Mouse (Mus musculus) spleen, postnatal 10 days (tissue): ENCODE results near the gene Rpl36al.
A peak's percentile ranks its signal among the peaks of the same experiment; 100 is the strongest.

Experiments used
- DNase-seq, 2 experiments: peaks; one replicate each; pipeline ENCODE4 v3.0.0; 2021 to 2022; ENCODE audit warnings: low spot score in 2 of 2

Rpl36al gene

DNA sequence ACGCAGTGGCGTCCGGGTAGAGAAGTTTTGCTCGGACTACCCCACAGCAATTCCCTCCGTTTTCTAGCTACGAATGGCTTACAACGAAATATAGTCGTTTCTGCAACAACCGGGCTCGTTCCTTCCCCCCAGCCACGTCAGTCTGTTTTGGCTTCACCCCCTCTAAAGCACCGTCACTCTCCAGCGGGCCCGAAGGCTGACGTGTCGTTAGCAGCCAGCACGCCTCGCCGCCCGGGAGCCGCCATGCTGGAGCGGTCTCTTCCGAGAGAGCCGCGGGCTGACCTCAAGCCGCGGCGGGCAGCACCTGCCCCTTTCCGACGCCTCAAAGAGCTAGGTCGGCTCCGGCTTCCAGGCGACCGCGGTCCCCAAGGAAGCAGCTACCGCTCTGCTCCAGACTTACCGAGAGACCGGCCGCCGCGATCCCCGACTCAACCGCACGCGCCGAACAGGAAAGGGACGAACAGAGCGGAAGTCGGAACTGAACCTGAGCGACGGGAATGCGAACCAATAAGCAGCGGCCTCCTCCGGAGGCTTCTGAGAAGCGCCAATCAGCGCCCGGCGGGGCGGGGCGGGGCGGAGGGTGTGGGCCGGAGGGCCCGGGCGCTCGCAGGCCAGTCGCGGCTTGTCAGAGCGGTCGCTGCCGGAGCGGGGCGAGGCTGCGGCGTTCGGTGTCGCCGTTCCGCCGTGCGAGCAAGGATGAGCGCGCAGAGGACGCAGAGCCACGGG lies at the start of gene Rpl36al, which contains the start of gene Mgat2:
Gene Rpl36al (minus strand): TSS at position 501 of the 726 bp plus-strand sequence.
Gene Mgat2 (plus strand): TSS at position 575 of the 726 bp plus-strand sequence.
- DNase-seq = peak; percentile 98 to 100

- peak; percentile 28 to 78 for DNase-seq
Measured at GRCm38 (mm10) chr12:69229251-69229650, 45.4 kb upstream of the Rpl36al start.

DNA sequence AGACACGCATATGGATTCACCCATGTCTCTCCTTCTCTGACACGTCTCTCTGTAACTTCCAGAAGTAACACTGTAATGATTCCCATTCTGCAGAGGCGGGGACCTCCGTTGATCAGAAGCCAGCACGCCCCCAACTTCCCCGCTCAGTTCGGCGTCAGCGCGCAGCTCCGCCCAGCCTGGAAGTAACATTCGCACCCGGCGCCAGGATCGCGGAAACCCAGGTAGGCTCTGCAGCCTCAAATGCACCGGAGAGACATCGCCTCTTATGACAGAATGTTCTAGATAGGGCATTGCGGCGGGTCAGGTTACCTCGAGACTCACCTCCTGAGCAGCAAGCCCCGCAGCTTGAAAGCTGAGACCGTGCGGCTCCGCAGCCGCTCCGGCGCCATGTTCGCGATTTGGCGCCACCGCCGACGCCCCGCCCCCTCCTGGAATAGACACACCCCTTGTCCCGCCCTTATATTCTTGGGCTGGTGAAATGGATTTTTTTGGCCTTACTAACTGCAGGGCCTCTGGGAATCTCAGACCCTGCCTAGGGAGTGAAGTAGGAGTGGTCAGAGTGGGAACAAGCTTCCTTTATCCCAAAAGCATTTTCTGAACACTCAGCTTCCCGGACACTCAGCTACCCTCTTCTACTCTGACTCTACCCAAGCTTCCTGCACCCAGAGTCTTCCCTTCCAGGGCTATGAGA lies 44.0 kb upstream of the Rpl36al start, which contains the start of gene Pole2:
Gene Pole2 (minus strand): TSS at position 420 of the 691 bp plus-strand sequence.
- DNase-seq = peak; percentile 89 to 93

DNA sequence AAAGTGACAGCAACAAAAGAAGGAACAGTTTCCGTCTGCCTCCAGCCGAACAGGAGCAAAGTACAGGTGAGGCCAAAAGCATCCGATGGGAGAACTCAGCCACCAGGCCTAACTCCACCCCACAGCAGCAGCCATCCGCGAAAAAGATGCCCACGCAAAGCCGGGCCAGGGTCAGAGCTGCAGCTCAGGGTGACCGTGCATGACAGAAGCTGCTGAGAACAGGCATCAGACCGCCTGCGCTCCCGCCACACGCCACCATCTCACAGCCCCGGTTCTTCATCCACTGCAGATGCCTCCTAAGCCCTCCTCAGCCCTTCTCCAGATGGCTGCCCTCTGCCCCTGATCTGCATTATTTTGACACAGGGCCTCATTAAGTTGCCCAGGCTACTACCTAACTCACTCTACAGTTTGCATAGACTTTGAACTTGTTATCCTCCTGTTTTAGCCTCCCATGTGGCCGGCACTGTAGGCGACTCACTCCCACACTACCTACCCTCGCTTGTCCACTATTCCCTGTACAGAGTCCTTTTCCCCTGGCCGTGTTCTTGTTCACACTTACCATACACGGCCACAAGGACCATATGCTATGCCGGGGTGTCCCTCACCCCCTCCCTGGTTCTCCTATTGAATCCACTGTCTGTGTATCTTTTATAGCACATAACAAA lies 36.9 kb upstream of the Rpl36al start:
- DNase-seq = no peak

GRCm38 (mm10) chr12:69216587-69216986 lies 32.7 kb upstream of the Rpl36al start:
- no peak for DNase-seq

- no peak for DNase-seq
Measured at GRCm38 (mm10) chr12:69215000-69215785, 31.3 kb upstream of the Rpl36al start.

DNA sequence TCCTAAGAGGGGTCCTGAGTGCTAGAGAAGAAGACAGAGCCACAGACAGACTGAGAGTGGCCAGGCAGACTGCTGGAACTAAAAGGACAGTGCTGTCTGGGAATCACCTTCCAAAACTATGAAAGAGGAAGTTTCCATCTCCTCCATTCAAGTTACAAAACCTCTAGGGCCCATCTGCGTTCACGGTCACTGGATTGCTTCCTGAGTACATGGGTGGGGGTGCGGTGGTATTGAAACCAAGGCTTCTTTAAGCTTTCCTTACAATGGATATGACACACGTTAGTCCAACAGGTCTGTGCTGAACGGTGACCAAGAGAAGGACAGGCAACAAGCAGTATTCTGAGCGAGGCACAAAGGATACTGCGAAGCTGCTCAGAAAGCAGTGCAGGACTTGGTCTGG lies 30.5 kb upstream of the Rpl36al start:
- no peak for DNase-seq

- no peak for DNase-seq
Measured at GRCm38 (mm10) chr12:69213186-69213777, 29.4 kb upstream of the Rpl36al start.

GRCm38 (mm10) chr12:69211057-69211456 lies 27.2 kb upstream of the Rpl36al start:
- no peak for DNase-seq

DNA sequence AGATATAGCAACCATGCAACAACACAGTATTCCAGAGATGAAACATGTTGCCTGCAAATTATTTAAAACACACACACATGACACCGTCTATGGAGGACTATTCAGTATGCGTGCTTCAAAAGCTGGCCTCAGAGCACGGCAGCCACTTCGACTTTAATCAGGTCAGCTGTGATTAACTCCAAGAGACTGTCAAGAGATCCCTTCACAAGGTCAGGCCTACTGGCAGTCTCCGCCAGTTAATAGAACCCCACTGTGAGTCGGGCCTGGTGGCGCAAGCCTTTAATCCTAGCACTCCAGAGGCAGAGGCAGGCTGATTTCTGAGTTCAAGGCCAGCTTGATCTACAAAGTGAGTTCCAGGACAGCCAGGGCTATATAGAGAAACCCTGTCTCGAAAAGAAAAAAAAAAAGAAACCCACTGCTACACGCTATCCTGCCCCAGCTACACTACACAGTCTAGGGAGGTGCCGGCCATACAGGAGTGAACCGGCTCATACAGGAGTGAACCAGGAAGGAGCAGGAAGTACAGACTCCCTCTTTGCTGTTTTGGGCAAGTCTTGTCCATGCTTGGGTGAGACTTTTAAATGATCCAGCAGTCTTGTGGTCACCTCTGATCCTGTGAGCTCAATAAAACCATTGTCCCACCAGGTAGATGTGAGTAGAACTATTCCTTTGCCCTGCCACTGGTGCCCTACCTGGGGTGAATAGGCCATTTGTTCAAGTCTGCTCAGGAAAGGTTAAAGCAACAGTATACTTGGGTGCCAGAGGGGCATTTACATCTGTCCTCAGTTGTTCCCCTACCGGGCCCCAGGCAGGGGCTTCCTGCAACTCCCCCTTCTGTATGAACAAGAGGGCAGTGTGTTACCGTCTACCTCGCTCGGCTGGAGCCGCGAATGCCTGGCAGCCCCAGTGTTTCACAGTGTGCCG lies 26.4 kb upstream of the Rpl36al start:
- no peak for DNase-seq

- no peak for DNase-seq
Measured at GRCm38 (mm10) chr12:69208520-69208919, 24.6 kb upstream of the Rpl36al start.

DNA sequence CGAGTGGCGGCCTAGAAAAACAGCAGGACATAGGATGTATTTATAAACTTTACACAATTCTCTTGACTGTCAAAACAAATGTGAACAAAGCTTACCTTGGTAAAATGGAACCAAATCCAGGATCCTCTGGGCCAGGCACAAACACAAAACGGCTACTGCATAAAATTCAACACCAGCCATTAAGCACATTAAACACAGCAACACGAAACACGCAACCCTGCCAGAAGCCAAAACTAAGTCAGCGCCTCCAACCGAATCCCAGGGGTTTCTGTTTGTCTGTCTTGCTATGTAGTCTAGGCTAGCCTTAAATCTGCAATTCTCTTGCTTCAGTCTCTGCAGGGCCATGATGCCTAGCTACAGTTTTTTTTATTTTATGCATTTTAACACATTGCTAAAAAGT lies 24.0 kb upstream of the Rpl36al start:
- DNase-seq = no peak

DNA sequence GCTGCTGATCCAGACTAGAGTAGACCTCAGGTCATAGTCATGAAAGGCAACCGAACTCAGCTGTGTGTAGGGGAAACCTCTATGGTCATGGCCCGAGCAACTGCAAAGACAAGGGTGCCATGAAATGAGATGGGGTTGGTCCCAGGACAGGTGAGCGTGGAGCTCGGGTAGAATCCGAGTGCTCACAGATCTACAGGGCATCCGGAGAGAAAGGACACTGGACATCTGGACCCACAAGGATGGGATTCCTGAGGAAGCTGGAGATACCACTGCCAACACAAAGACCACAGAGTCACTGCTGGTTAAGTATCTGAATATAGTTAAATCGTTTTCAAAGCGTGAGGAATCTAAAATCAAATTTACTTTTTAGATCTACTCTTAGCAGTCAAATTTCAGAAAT lies 23.5 kb upstream of the Rpl36al start:
- no peak for DNase-seq

DNA sequence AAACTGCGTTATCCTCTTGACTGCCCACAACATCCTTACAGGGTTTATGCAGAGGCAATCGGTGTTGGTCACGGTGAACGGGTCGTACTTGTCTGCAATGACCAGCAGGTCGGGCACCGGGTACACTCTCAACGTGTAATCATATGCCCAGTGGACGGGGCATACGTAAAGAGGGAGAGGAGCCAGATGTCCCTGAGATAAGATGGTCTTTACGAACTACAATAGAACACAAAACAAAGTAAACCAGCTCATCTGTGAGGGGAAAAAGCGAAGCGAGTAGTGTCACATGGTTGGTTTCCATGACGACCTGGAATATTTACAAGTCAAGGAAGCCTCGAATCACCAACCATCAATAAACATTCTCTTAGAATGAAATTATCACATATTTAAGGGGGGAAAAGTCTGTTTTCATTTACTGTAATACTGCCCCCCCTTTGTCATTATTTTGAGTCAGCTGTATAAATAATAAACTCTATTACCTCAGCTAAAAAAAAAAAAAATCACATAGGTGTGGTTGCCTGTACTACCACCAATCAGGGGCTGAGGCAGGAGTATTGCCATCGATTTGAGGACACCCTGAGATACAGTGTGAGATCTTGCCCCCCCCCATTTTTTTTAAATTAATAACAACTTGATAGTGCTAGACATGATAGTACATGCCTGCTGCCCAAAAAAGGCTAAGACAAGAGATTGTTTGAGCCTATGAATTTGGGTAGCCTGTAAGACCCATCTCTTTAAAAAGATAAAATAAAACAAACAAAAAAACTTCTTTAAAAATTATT lies 20.4 kb upstream of the Rpl36al start, which contains the start of gene Gm49384:
Gene Gm49384 (minus strand): TSS at position 216 of the 782 bp plus-strand sequence.
- no peak for DNase-seq

DNA sequence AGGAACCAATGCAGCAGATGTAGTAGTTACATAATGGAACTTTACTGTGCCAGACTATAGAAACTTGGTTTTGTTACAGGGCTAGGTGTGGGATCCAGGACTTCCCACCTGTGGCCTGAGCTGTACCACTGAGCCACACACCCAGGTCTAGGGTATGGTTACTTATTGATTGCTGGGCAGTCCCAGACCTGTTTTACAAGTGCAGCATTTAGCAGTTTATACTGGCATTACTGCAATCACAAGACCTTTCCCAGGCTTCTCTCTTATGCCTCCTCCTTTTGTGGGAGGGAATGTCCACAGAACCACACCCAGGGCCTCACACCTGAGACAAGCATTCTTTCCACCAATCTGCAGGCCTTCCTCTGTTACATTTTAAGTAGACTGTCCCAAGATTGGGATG lies 15.1 kb upstream of the Rpl36al start:
- no peak for DNase-seq

- DNase-seq = peak; percentile 78 to 80
Measured at GRCm38 (mm10) chr12:69198164-69198535, 14.3 kb upstream of the Rpl36al start, which contains the start of gene Dnaaf2. Dnaaf2 (minus strand) TSS chr12:69198429.

DNA sequence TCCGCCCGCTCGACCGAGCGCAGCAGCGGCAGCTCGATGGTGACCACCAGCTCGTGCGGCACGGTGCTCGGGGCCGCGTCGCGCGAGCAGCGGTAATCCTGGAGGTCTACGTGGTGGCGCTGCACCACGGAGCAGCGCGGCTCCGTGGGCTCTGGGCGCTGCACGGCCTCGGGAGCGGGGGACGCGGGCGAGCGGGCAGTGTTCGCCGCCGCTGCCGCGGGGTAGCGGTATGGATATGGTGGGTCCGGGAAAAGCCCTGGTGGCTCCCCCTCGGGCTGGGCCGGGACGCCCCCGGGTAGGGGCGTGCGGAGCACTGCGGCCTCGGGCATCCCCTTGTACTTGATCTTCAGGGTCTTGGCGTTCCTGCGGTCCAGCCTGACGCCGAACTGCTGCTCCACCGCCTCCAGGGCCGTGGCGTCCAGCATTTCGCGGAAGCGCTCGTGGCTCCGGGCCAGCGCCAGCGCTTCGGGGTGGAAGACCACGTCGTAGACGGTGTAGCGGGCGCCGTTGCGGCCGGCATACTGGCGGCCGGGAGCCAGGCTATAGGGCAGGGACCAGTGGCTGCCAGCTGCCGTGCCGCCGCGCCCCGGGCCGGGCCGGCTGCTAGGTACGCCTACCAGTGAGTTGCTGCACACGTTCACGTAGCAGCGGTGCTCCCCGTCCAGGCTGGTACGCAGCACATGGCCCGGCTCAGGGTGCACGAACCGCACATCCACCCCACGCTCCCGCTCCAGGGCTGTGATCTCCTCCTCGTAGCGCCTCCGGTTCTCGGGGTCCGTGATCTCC lies 13.7 kb upstream of the Rpl36al start:
- peak; percentile 67 to 74 for DNase-seq
